Mouse (Mus musculus) kidney, embryonic 16.5 days (tissue): ENCODE results near the gene Gadd45b. TPM values are rescaled to one million over a fixed set of nuclear protein-coding genes. Genes with fewer than 3 reads are reported as not detected.
A peak's percentile ranks its signal among the peaks of the same experiment; 100 is the strongest.

Source experiments
- ATAC-seq: fragments of 200-750 bp; cut with Nextera tagmentation; 2 replicates; pipeline ENCODE4 v1.8.0; 2017; ENCODE audit warnings: moderate TSS enrichment; ENCODE audit not compliant: low FRiP score, low TSS enrichment
- H3K27ac ChIP-seq: fragments of 300-500 bp; sonication (generic); 2 replicates; pipeline ENCODE4 v1.5.1; 2014; ENCODE audit warnings: low read length
- H3K27me3 ChIP-seq: fragments of 300-500 bp; sonication (generic); 2 replicates; pipeline ENCODE4 v1.6.1; 2014; ENCODE audit warnings: low read length, control low read depth, mixed read lengths; ENCODE audit not compliant: insufficient read depth
- H3K36me3 ChIP-seq: fragments of 300-500 bp; sonication (generic); 2 replicates; pipeline ENCODE4 v1.6.1; 2014; ENCODE audit warnings: low read length, control low read depth, mixed read lengths; ENCODE audit not compliant: insufficient read depth
- H3K4me1 ChIP-seq: fragments of 300-500 bp; sonication (generic); 2 replicates; pipeline ENCODE4 v1.6.1; 2014; ENCODE audit warnings: low read length, control low read depth, mixed read lengths; ENCODE audit not compliant: insufficient read depth
- H3K4me2 ChIP-seq: fragments of 300-500 bp; sonication (generic); replicated peaks from 2 replicates; pipeline ENCODE4 v1.6.1; 2014; ENCODE audit warnings: low read depth, low read length
- H3K4me3 ChIP-seq: fragments of 300-500 bp; sonication (generic); 2 replicates; pipeline ENCODE4 v1.5.1; 2014; ENCODE audit warnings: mild to moderate bottlenecking, low read length
- H3K9ac ChIP-seq: fragments of 300-500 bp; sonication (generic); replicated peaks from 2 replicates; pipeline ENCODE4 v1.6.1; 2014; ENCODE audit warnings: low read length
- H3K9me3 ChIP-seq: fragments of 300-500 bp; sonication (generic); 2 replicates; pipeline ENCODE4 v1.6.1; 2016; ENCODE audit warnings: low read length, control low read depth
- WGBS: fragments of 180-500 bp; shearing (Covaris S2); extraction: QIAGEN DNeasy Blood & Tissue Kit; methylation state at CpG from one replicate; pipeline ENCODE4 v1.1.7; 2014; 5-methylcytosine and 5-hydroxymethylcytosine counted together
- polyA plus RNA-seq: library from polyadenylated mRNA; unstranded; fragments of >200 nt; fragmentation: Nextera tagmentation; extraction: Ambion mirVana; gene quantifications from 2 replicates; pipeline ENCODE4 v1.2.1, GENCODE M21; 2015

Gene Gadd45b
- polyA plus RNA-seq, 1 experiment from 2014 or later: 24.1 TPM

- peaks cover under 1% of the 10 kb centered on the region; the same call in 1 of the 2 replicates for H3K27me3 ChIP-seq
- no peak for ATAC-seq
- peak overlapping the region; percentile 85 for H3K27ac ChIP-seq
- no peaks in the 10 kb centered on the region for H3K36me3 ChIP-seq
- H3K9ac ChIP-seq: peak overlapping the region; percentile 12
- peak overlapping the region; percentile 69; the same call in 1 of the 2 replicates for H3K4me2 ChIP-seq
- H3K9me3 ChIP-seq: no peaks in the 10 kb centered on the region
- peaks cover 56% of the 10 kb centered on the region for H3K4me1 ChIP-seq
- 56% methylated on average over 2 of the region's 2 CpGs for WGBS
- no peak overlapping the region for H3K4me3 ChIP-seq
Measured at GRCm38 (mm10) chr10:80940988-80941347, 11.1 kb downstream of the Gadd45b start.

DNA sequence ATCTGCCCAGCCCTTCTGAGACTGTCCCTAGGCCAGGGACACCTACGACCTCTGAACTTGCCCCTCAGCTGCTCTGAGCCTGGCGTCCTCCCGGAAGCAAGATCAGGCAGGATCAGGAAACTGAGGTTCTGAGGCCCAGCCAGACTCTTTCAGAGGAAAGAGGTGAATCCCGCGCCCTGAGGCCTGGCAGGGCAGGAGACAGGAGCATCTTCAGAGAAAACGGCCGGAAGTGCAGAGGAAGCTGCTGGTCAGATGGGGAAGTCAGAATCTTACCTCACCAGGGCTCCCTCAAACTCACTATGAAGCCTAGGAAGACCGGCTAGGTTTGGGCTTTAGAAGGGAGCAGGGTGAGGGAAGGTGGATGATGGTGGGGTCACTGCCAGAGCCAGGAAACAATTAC, 13.0 kb downstream of the Gadd45b start:
- WGBS: 55% methylated on average over 8 of the region's 8 CpGs
- peaks cover 41% of the 10 kb centered on the region for H3K4me1 ChIP-seq

DNA sequence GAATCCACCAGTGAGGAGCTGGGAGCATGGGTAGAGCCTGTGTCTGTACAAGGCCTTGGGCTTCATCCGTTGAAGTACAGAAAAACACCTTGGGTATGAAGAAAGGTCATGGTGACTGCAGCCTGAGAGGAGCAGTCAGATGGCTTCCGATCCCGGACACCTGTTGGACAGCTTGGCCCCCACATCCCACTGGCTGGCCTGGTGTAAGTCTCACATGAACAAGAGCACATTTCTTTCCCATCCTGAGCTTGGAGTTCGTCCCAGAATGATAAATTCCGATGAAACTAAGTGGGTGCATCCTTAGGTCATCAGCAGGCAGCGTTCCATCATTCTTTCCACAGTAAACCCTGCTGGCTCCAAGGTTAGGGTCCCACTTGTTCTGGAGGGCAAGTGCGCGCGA, 13.8 kb downstream of the Gadd45b start:
- H3K36me3 ChIP-seq: no peaks in the 10 kb centered on the region
- H3K9ac ChIP-seq: no peak overlapping the region
- peaks cover 40% of the 10 kb centered on the region for H3K4me1 ChIP-seq
- H3K4me2 ChIP-seq: no peak overlapping the region
- WGBS: 55% methylated on average over 9 of the region's 9 CpGs
- H3K27ac ChIP-seq: no peak overlapping the region
- ATAC-seq: no peak
- H3K27me3 ChIP-seq: no peaks in the 10 kb centered on the region
- no peak overlapping the region for H3K4me3 ChIP-seq
- H3K9me3 ChIP-seq: no peaks in the 10 kb centered on the region

More for the DNA sequence above, 13.0 kb downstream of the Gadd45b start:
- no peak overlapping the region for H3K4me3 ChIP-seq
- no peaks in the 10 kb centered on the region for H3K27me3 ChIP-seq
- no peak overlapping the region for H3K9ac ChIP-seq
- no peak overlapping the region for H3K27ac ChIP-seq
- H3K36me3 ChIP-seq: no peaks in the 10 kb centered on the region
- no peaks in the 10 kb centered on the region for H3K9me3 ChIP-seq
- no peak overlapping the region for H3K4me2 ChIP-seq
- ATAC-seq: no peak

DNA sequence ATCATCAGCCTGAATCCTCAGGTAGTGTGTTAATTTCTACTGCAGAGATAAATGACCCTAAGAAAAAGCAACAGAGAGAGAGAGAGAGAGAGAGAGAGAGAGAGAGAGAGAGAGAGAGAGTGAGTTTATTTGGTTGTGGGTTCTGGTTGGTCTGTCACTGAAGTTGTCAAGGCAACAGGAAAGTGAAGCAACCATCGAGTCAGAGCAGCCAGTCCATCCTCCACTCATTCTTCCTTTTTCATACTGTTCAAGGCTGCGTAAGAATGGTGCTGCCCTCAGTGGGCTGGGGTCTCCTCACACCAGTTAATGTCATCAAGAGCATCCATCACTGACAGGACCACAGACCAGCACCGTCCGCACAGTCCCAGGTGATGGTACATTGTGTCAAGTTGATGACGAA, 14.4 kb downstream of the Gadd45b start:
- no peak overlapping the region for H3K4me2 ChIP-seq
- no peaks in the 10 kb centered on the region for H3K36me3 ChIP-seq
- no peaks in the 10 kb centered on the region for H3K27me3 ChIP-seq
- H3K4me1 ChIP-seq: peaks cover 35% of the 10 kb centered on the region
- H3K9me3 ChIP-seq: no peaks in the 10 kb centered on the region
- 85% methylated on average over 5 of the region's 5 CpGs for WGBS
- no peak overlapping the region for H3K9ac ChIP-seq
- ATAC-seq: no peak
- no peak overlapping the region for H3K4me3 ChIP-seq
- no peak overlapping the region for H3K27ac ChIP-seq

DNA sequence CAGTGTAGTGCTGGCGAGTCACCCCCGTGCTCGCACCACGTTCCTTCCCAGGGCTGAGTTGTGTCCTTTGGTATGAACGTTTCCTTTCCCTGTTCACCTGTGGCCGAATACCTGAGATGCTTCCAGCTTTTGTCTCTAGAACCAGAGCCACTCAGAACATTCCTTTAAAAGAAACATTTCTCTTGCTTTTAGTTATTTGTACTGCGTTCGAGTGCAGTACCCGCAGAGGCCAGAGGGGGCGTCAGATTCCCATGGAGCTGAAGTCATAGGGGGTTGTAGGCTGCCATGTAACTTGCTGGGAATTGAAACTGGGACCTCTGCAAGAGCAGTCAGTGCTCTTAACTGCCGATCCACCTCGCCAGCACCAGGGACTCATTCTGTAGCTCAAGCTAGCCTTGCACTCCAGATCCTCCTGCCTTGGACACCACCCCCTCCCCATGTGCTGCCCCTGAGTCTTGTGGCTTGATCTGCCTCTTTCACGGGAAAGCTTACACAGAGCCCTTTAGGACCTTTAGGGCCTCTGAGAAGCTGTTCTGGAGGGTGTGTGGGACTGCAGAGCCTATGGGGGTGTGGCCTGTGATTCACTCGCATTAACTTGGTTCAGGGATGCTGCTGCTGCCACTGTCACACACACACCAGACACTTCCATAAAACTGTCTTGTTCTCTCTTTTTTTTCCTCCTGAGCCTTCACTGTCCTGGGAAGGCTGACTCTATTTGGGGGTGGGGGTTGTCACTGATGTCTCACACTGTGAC, 17.0 kb downstream of the Gadd45b start:
- ATAC-seq: no peak

GRCm38 (mm10) chr10:80947802-80948201, 17.9 kb downstream of the Gadd45b start:
- H3K9ac ChIP-seq: no peak overlapping the region
- H3K4me2 ChIP-seq: no peak overlapping the region
- ATAC-seq: no peak
- no peaks in the 10 kb centered on the region for H3K27me3 ChIP-seq
- no peaks in the 10 kb centered on the region for H3K9me3 ChIP-seq
- peak overlapping the region; percentile 25; the same call in 1 of the 2 replicates for H3K27ac ChIP-seq
- no peak overlapping the region for H3K4me3 ChIP-seq
- WGBS: 33% methylated on average over 2 of the region's 2 CpGs
- H3K4me1 ChIP-seq: peaks cover 13% of the 10 kb centered on the region
- H3K36me3 ChIP-seq: no peaks in the 10 kb centered on the region

More for the DNA sequence above, 17.0 kb downstream of the Gadd45b start:
- WGBS: 68% methylated on average over 14 of the region's 14 CpGs
- Histone ChIP-seq H3K9me3 (no peaks in the 10 kb centered on the region), H3K27ac (no peak overlapping the region), H3K4me1 (peaks cover 13% of the 10 kb centered on the region), H3K27me3 (no peaks in the 10 kb centered on the region), H3K9ac (no peak overlapping the region), H3K36me3 (no peaks in the 10 kb centered on the region), H3K4me2 (no peak overlapping the region), H3K4me3 (no peak overlapping the region)

DNA sequence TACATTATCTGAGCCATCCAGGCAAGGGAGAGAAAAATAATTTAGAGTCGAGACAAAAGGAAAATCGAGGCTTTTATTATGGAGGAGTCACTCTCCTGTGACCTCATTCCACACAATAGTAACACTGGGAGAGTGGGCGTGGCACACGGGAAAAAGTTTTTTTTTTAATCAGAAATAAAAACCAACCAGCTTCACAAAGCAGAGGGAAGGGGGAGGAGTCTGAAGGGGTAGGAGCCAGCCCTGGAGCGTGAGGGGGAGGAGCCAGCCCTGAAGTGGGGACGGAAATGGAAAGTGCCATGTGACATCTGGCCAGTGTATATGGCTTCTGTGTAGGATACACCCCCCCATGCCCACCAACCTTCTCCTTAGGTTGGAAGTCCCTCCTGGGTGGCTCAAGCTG, 18.7 kb downstream of the Gadd45b start:
- H3K4me2 ChIP-seq: no peak overlapping the region
- no peak overlapping the region for H3K4me3 ChIP-seq
- WGBS: 22% methylated on average over 6 of the region's 6 CpGs
- no peak overlapping the region for H3K9ac ChIP-seq
- H3K27me3 ChIP-seq: no peaks in the 10 kb centered on the region
- ATAC-seq: 0 out of 2 replicates have a peak, but pooled peaks have one; percentile 50
- peaks cover 13% of the 10 kb centered on the region for H3K4me1 ChIP-seq
- H3K9me3 ChIP-seq: no peaks in the 10 kb centered on the region
- peak overlapping the region; percentile 31; the same call in 1 of the 2 replicates for H3K27ac ChIP-seq
- H3K36me3 ChIP-seq: no peaks in the 10 kb centered on the region

DNA sequence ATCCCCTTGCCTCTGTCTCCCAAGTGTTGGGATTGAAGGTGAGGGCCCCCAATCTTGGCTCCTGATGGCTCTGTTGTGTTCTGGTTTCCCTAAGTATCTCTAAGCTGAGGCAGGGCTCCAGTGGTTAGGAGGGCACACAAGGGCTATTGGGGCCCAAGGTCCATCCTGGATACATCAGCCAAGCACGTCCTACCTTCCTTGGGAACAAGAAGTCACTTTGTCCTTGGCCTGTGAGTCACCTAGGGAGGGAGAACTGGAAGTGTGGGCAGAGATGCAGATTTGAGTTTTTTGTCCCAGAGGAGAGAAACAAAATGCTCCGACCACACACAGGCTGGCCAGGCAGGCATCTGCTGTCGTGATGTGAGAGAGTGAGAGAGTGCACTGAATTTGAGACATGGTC, 19.2 kb downstream of the Gadd45b start:
- Histone ChIP-seq H3K9me3 (no peaks in the 10 kb centered on the region), H3K27me3 (no peaks in the 10 kb centered on the region), H3K4me2 (no peak overlapping the region), H3K27ac (no peak overlapping the region), H3K36me3 (no peaks in the 10 kb centered on the region), H3K9ac (no peak overlapping the region), H3K4me3 (no peak overlapping the region), H3K4me1 (peaks cover 10% of the 10 kb centered on the region)
- no peak for ATAC-seq
- WGBS: 65% methylated on average over 3 of the region's 3 CpGs

- no peak overlapping the region for H3K4me3 ChIP-seq
- no peaks in the 10 kb centered on the region for H3K27me3 ChIP-seq
- peaks cover 10% of the 10 kb centered on the region for H3K4me1 ChIP-seq
- no peak overlapping the region for H3K4me2 ChIP-seq
- no peaks in the 10 kb centered on the region for H3K9me3 ChIP-seq
- H3K36me3 ChIP-seq: no peaks in the 10 kb centered on the region
- no peak overlapping the region for H3K27ac ChIP-seq
- ATAC-seq: no peak
- no peak overlapping the region for H3K9ac ChIP-seq
- 41% methylated on average over 5 of the region's 5 CpGs for WGBS
Measured at GRCm38 (mm10) chr10:80950314-80950713, 20.4 kb downstream of the Gadd45b start.

DNA sequence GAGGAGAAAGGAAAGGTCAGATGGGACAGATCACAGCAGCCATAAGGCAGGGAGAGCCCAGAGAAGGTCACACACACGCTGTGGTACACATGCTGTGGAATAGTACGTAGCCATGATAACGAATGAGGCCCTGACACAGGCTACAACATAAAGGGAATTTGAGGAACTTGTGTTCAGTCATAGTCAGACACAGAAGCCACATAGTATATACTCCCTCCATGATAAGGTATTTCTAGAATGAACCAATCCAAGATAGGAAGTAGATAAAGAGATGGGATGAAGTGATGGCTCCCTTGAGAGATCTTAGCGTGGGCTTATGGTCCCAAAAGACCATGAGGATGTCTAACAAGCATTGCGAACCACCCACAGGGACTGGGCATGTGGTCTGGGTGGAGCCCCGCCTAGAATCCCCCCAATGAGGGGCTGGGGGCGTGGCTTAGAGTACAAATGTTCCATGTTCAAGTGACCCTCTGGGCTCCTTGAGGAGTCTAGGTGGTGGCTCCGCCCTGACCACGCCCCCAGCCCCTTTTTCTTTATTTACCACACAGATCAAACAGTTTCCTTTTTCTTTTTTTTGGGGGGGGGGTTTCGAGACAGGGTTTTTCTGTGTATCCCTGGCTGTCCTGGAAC, 22.0 kb downstream of the Gadd45b start:
- no peak for ATAC-seq
- H3K4me2 ChIP-seq: no peak overlapping the region
- H3K27me3 ChIP-seq: no peaks in the 10 kb centered on the region
- H3K36me3 ChIP-seq: no peaks in the 10 kb centered on the region
- peaks cover 10% of the 10 kb centered on the region for H3K4me1 ChIP-seq
- no peak overlapping the region for H3K9ac ChIP-seq
- no peak overlapping the region for H3K4me3 ChIP-seq
- H3K9me3 ChIP-seq: no peaks in the 10 kb centered on the region
- WGBS: 82% methylated on average over 10 of the region's 10 CpGs
- H3K27ac ChIP-seq: no peak overlapping the region
